Mouse (Mus musculus) limb, embryonic 10.5 days (tissue): Measurements from ENCODE around the gene Clptm1. TPM values are rescaled to one million over a fixed set of nuclear protein-coding genes. Genes with fewer than 3 reads are reported as not detected.
A peak's percentile ranks its signal among the peaks of the same experiment; 100 is the strongest.

ENCODE experiments used
- DNase-seq: peaks from one replicate; pipeline ENCODE4 v3.0.0-alpha.2; 2017; ENCODE audit warnings: low spot score
- H3K27ac ChIP-seq: fragments of 300-500 bp; sonication (generic); 2 replicates; pipeline ENCODE4 v1.5.1; 2016; ENCODE audit warnings: mild to moderate bottlenecking
- H3K27me3 ChIP-seq: fragments of 300-500 bp; sonication (generic); 2 replicates; pipeline ENCODE4 v1.6.1; 2016; ENCODE audit warnings: low read depth, mild to moderate bottlenecking; ENCODE audit not compliant: poor library complexity, severe bottlenecking
- H3K36me3 ChIP-seq: fragments of 300-500 bp; sonication (generic); 2 replicates; pipeline ENCODE4 v1.6.1; 2016; ENCODE audit warnings: mild to moderate bottlenecking, moderate library complexity
- H3K4me1 ChIP-seq: fragments of 300-500 bp; sonication (generic); 2 replicates; pipeline ENCODE4 v1.6.1; 2016
- H3K4me3 ChIP-seq: fragments of 300-500 bp; sonication (generic); 2 replicates; pipeline ENCODE4 v1.5.1; 2016; ENCODE audit warnings: mild to moderate bottlenecking, moderate library complexity
- H3K9me3 ChIP-seq: fragments of 300-500 bp; sonication (generic); replicated peaks from 2 replicates; pipeline ENCODE4 v1.6.1; 2016; ENCODE audit warnings: mild to moderate bottlenecking
- WGBS: fragments of 180-500 bp; shearing (Covaris S2); methylation state at CpG from one replicate; pipeline ENCODE4 v1.1.7; 2016; 5-methylcytosine and 5-hydroxymethylcytosine counted together
- polyA plus RNA-seq: library from polyadenylated mRNA; unstranded; fragments of >200 nt; fragmentation: Nextera tagmentation; extraction: Ambion mirVana; gene quantifications from 2 replicates; pipeline ENCODE4 v1.2.1, GENCODE M21; 2016

Gene Clptm1
- polyA plus RNA-seq, 1 experiment from 2014 or later = 86.3 TPM

- Histone ChIP-seq H3K9me3 (peaks cover 3% of the 10 kb centered on the region; the same call in 1 of the 2 replicates), H3K36me3 (peaks cover 42% of the 10 kb centered on the region), H3K27me3 (no peaks in the 10 kb centered on the region), H3K4me3 (peak within 1 kb of the TSS; percentile 50), H3K4me1 (peaks cover 34% of the 10 kb centered on the region), H3K27ac (peak within 1 kb of the TSS; percentile 73)
- WGBS = 3% methylated on average over 20 of the region's 20 CpGs
- DNase-seq = peak; percentile 63
Observed at GRCm38 (mm10) chr7:19698907-19699826, 34.3 kb upstream of the Clptm1 start, which contains the start of gene Apoe. Apoe (minus strand) TSS chr7:19699188.

- WGBS = 3% methylated on average over 28 of the region's 28 CpGs
- peaks cover 3% of the 10 kb centered on the region; the same call in 1 of the 2 replicates for H3K9me3 ChIP-seq
- H3K4me3 ChIP-seq = peak overlapping the region; percentile 50
- peaks cover 39% of the 10 kb centered on the region for H3K4me1 ChIP-seq
- H3K27me3 ChIP-seq = no peaks in the 10 kb centered on the region
- DNase-seq = peak; percentile 63
- peak overlapping the region; percentile 73 for H3K27ac ChIP-seq
- peaks cover 33% of the 10 kb centered on the region for H3K36me3 ChIP-seq
Observed at GRCm38 (mm10) chr7:19697949-19698906, 33.4 kb upstream of the Clptm1 start.

GRCm38 (mm10) chr7:19696336-19696873 is 31.6 kb upstream of the Clptm1 start:
- no peak for DNase-seq
- H3K4me1 ChIP-seq = peaks cover 47% of the 10 kb centered on the region
- no peak overlapping the region for H3K4me3 ChIP-seq
- H3K27me3 ChIP-seq = no peaks in the 10 kb centered on the region
- peaks cover 3% of the 10 kb centered on the region; the same call in 1 of the 2 replicates for H3K9me3 ChIP-seq
- H3K36me3 ChIP-seq = peaks cover 14% of the 10 kb centered on the region
- no peak overlapping the region for H3K27ac ChIP-seq
- 91% methylated on average over 34 of the region's 34 CpGs for WGBS

- Histone ChIP-seq H3K9me3 (peaks cover 3% of the 10 kb centered on the region; the same call in 1 of the 2 replicates), H3K4me3 (no peak overlapping the region), H3K27ac (no peak overlapping the region), H3K27me3 (no peaks in the 10 kb centered on the region), H3K36me3 (peaks cover 13% of the 10 kb centered on the region), H3K4me1 (peaks cover 43% of the 10 kb centered on the region)
- WGBS = 81% methylated on average over 6 of the region's 6 CpGs
- no peak for DNase-seq
Observed at GRCm38 (mm10) chr7:19695881-19696280, 31.0 kb upstream of the Clptm1 start.

GRCm38 (mm10) chr7:19695213-19695594 is 30.4 kb upstream of the Clptm1 start:
- peaks cover 3% of the 10 kb centered on the region; the same call in 1 of the 2 replicates for H3K9me3 ChIP-seq
- WGBS = 50% methylated on average over 8 of the region's 8 CpGs
- H3K36me3 ChIP-seq = peaks cover 13% of the 10 kb centered on the region
- H3K27me3 ChIP-seq = no peaks in the 10 kb centered on the region
- no peak overlapping the region for H3K4me3 ChIP-seq
- peaks cover 41% of the 10 kb centered on the region for H3K4me1 ChIP-seq
- DNase-seq = no peak
- H3K27ac ChIP-seq = no peak overlapping the region; the same call in 1 of the 2 replicates

- peaks cover 37% of the 10 kb centered on the region for H3K4me1 ChIP-seq
- 88% methylated on average over 10 of the region's 10 CpGs for WGBS
- no peak overlapping the region for H3K4me3 ChIP-seq
Observed at GRCm38 (mm10) chr7:19694336-19695212, 29.7 kb upstream of the Clptm1 start.

GRCm38 (mm10) chr7:19693421-19693820 is 28.6 kb upstream of the Clptm1 start:
- DNase-seq = no peak
- Histone ChIP-seq H3K4me1 (peaks cover 25% of the 10 kb centered on the region), H3K36me3 (peaks cover 13% of the 10 kb centered on the region), H3K9me3 (peaks cover 3% of the 10 kb centered on the region; the same call in 1 of the 2 replicates), H3K27ac (peak overlapping the region; percentile 75), H3K27me3 (no peaks in the 10 kb centered on the region), H3K4me3 (peak overlapping the region; percentile 7; the same call in 1 of the 2 replicates)
- 23% methylated on average over 10 of the region's 10 CpGs for WGBS

More at GRCm38 (mm10) chr7:19694336-19695212, 29.7 kb upstream of the Clptm1 start:
- Histone ChIP-seq H3K27me3 (no peaks in the 10 kb centered on the region), H3K36me3 (peaks cover 13% of the 10 kb centered on the region), H3K9me3 (peaks cover 3% of the 10 kb centered on the region; the same call in 1 of the 2 replicates), H3K27ac (peak overlapping the region; percentile 44; the same call in 1 of the 2 replicates)
- no peak for DNase-seq

- H3K36me3 ChIP-seq = peaks cover 13% of the 10 kb centered on the region
- H3K9me3 ChIP-seq = peaks cover 3% of the 10 kb centered on the region; the same call in 1 of the 2 replicates
- peak within 1 kb of the TSS; percentile 75 for H3K27ac ChIP-seq
- H3K4me1 ChIP-seq = peaks cover 18% of the 10 kb centered on the region
- no peaks in the 10 kb centered on the region for H3K27me3 ChIP-seq
- peak within 1 kb of the TSS; percentile 14; the same call in 1 of the 2 replicates for H3K4me3 ChIP-seq
- DNase-seq = no peak
- WGBS = 36% methylated on average over 28 of the region's 28 CpGs
Observed at GRCm38 (mm10) chr7:19691873-19692865, 27.3 kb upstream of the Clptm1 start, which contains the start of gene Apoc1. Apoc1 (minus strand) TSS chr7:19692660.

- Histone ChIP-seq H3K27ac (no peak overlapping the region), H3K4me1 (peaks cover 23% of the 10 kb centered on the region)
- 75% methylated on average over 6 of the region's 6 CpGs for WGBS
Observed at GRCm38 (mm10) chr7:19691434-19691833, 26.6 kb upstream of the Clptm1 start.

GRCm38 (mm10) chr7:19690845-19691244 is 26.0 kb upstream of the Clptm1 start:
- WGBS = 91% methylated on average over 4 of the region's 4 CpGs

More at GRCm38 (mm10) chr7:19691434-19691833, 26.6 kb upstream of the Clptm1 start:
- H3K27me3 ChIP-seq = no peaks in the 10 kb centered on the region
- H3K9me3 ChIP-seq = no peaks in the 10 kb centered on the region
- H3K36me3 ChIP-seq = peaks cover 7% of the 10 kb centered on the region
- no peak for DNase-seq
- H3K4me3 ChIP-seq = 0 out of 2 replicates have a peak overlapping the region, but pooled peaks have one; percentile 14

More at GRCm38 (mm10) chr7:19690845-19691244, 26.0 kb upstream of the Clptm1 start:
- DNase-seq = no peak
- H3K9me3 ChIP-seq = no peaks in the 10 kb centered on the region
- no peak overlapping the region for H3K4me3 ChIP-seq
- H3K4me1 ChIP-seq = peaks cover 23% of the 10 kb centered on the region
- H3K27me3 ChIP-seq = no peaks in the 10 kb centered on the region
- no peak overlapping the region for H3K27ac ChIP-seq
- peaks cover 1% of the 10 kb centered on the region; the same call in 1 of the 2 replicates for H3K36me3 ChIP-seq
